Mouse (Mus musculus): Measurements from ENCODE around the gene Dnmt3c. TPM values are rescaled to one million over a fixed set of nuclear protein-coding genes. Genes with fewer than 3 reads are reported as not detected.
"Not testable (repeated sequence)": the region's sequence is repeated elsewhere in the genome, so short reads cannot be mapped to it uniquely, and the experiment has no call there.

Dnmt3c gene
- polyA plus RNA-seq, 1 experiment, result not detected

DNA sequence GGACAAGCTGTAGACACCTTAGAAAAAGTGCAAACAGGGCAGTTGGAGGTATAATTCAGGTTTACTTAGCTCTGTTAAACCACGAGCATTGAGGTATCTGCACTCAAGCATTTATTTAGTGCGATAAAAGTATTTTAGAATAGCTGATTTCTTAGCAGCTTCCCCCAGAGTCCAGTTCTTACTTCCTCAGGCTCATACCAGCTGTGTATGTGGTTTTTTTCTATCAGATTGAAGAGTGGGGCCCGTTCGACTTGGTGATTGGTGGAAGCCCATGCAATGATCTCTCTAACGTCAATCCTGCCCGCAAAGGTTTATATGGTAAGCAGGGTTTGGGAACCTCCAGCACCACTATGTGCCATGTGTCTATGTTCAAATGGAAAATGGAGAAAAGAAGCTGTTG, 19.5 kb upstream of the Dnmt3c start:
- Histone ChIP-seq H3K4me3 (ENCODE audit: insufficient read depth, poor library complexity, severe bottlenecking) (no peak overlapping the region), H3K79me3 (ENCODE audit: low read depth) (no peaks in the 10 kb centered on the region), H3K27me3 (ENCODE audit: control insufficient read depth, insufficient read depth, insufficient read length) (no peaks in the 10 kb centered on the region), H3ac (ENCODE audit: control insufficient read depth, insufficient read length, low read depth) (no peak overlapping the region), H3K79me2 (ENCODE audit: control insufficient read depth, insufficient read depth) (no peaks in the 10 kb centered on the region), H3K36me3 (ENCODE audit: control insufficient read depth, insufficient read depth) (peaks cover 3% of the 10 kb centered on the region)
- no peak for TF ChIP-seq MYOG (IDR thresholded peaks at IDR 0.05; ENCODE audit: control insufficient read depth, extremely low read depth, insufficient read length)
- TF ChIP-seq FOSL1 (IDR thresholded peaks at IDR 0.05; ENCODE audit: insufficient read depth, low read length, poor library complexity, severe bottlenecking), result no peak
- no peak for TF ChIP-seq MYOD1 (IDR thresholded peaks at IDR 0.05; ENCODE audit: control insufficient read depth, insufficient read length, low read depth)
- TF ChIP-seq MAX (IDR thresholded peaks at IDR 0.05), result no peak
- no peak for TF ChIP-seq CEBPB (IDR thresholded peaks at IDR 0.05; ENCODE audit: low read depth)
- no peak for TF ChIP-seq CTCF (IDR thresholded peaks at IDR 0.05; ENCODE audit: control insufficient read depth, insufficient read depth, insufficient read length)
- no peak for TF ChIP-seq USF1 (IDR thresholded peaks at IDR 0.05; ENCODE audit: low read depth)

DNA sequence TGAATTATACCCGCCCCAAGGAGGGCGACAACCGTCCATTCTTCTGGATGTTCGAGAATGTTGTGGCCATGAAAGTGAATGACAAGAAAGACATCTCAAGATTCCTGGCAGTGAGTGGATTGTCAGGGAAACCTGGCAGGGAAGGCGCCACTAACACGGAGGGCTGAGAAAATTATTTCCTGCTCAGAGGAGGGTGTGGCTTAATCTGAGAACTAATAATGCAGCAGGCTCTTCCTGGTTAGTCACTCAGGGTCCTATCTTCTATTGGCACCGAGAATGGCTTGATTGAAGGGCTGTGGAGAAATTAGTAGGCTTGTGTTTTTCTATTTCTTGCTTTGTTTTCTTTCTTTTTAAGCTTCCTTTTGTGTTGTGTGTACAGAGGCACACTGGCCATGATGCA, 18.9 kb upstream of the Dnmt3c start:
- peaks cover 3% of the 10 kb centered on the region for H3K36me3 ChIP-seq (ENCODE audit: control insufficient read depth, insufficient read depth)
- TF ChIP-seq MAX (IDR thresholded peaks at IDR 0.05) (no peak), MYOD1 (IDR thresholded peaks at IDR 0.05; ENCODE audit: control insufficient read depth, insufficient read length, low read depth) (no peak), USF1 (IDR thresholded peaks at IDR 0.05; ENCODE audit: low read depth) (no peak), FOSL1 (IDR thresholded peaks at IDR 0.05; ENCODE audit: insufficient read depth, low read length, poor library complexity, severe bottlenecking) (no peak), CTCF (IDR thresholded peaks at IDR 0.05; ENCODE audit: control insufficient read depth, insufficient read depth, insufficient read length) (no peak), MYOG (IDR thresholded peaks at IDR 0.05; ENCODE audit: control insufficient read depth, extremely low read depth, insufficient read length) (no peak), CEBPB (IDR thresholded peaks at IDR 0.05; ENCODE audit: low read depth) (no peak)
- H3ac ChIP-seq (ENCODE audit: control insufficient read depth, insufficient read length, low read depth), result no peak overlapping the region
- H3K79me2 ChIP-seq (ENCODE audit: control insufficient read depth, insufficient read depth), result no peaks in the 10 kb centered on the region
- H3K27me3 ChIP-seq (ENCODE audit: control insufficient read depth, insufficient read depth, insufficient read length), result no peaks in the 10 kb centered on the region
- H3K4me3 ChIP-seq (ENCODE audit: insufficient read depth, poor library complexity, severe bottlenecking), result no peak overlapping the region
- H3K79me3 ChIP-seq (ENCODE audit: low read depth), result no peaks in the 10 kb centered on the region

- Histone ChIP-seq H3K79me2 (ENCODE audit: control insufficient read depth, insufficient read depth) (no peaks in the 10 kb centered on the region), H3K36me3 (ENCODE audit: control insufficient read depth, insufficient read depth) (peaks cover 3% of the 10 kb centered on the region), H3K4me3 (ENCODE audit: insufficient read depth, poor library complexity, severe bottlenecking) (no peak overlapping the region), H3ac (ENCODE audit: control insufficient read depth, insufficient read length, low read depth) (no peak overlapping the region), H3K79me3 (ENCODE audit: low read depth) (no peaks in the 10 kb centered on the region), H3K27me3 (ENCODE audit: control insufficient read depth, insufficient read depth, insufficient read length) (no peaks in the 10 kb centered on the region)
- no peak for TF ChIP-seq CTCF (IDR thresholded peaks at IDR 0.05; ENCODE audit: control insufficient read depth, insufficient read depth, insufficient read length)
- no peak for TF ChIP-seq CEBPB (IDR thresholded peaks at IDR 0.05; ENCODE audit: low read depth)
Observed at GRCm38 (mm10) chr2:153679959-153680358, 16.5 kb upstream of the Dnmt3c start.

GRCm38 (mm10) chr2:153693413-153693812, 3.0 kb upstream of the Dnmt3c start:
- H3K79me2 ChIP-seq (ENCODE audit: control insufficient read depth, insufficient read depth); H3K4me3 ChIP-seq (ENCODE audit: insufficient read depth, poor library complexity, severe bottlenecking); H3K79me3 ChIP-seq (ENCODE audit: low read depth); H3K36me3 ChIP-seq (ENCODE audit: control insufficient read depth, insufficient read depth); H3ac ChIP-seq (ENCODE audit: control insufficient read depth, insufficient read length, low read depth); H3K27me3 ChIP-seq (ENCODE audit: control insufficient read depth, insufficient read depth, insufficient read length): not testable (repeated sequence)

DNA sequence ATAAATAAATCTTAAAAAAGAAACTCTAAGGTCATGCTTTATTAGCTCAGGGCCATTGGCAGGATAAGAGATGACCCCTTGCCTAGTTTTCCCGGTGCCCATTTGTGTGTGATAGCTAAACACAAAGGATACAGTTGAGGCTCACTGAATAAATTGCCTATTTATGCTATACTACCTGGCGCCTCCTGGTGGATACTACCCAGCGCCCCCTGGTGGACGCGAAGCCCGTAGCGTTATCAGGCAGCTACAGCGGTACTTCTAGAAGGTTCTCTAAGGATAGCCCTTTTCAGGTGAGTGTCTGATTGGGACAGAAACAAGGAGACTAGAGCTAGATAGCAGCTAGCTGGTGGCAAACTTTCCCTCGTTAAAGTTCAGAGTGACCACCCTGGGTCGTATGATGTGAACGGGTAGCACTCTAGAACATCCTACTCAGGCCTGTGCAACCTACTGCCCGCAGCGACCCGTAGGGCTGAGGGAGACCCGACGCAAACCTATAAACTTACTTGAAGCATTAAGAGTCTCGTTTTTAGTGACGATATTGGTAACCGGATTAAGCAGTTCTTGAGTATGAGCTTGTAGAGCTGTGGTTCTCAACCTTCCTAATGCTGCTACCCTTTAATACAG, 1.9 kb upstream of the Dnmt3c start:
- no peaks in the 10 kb centered on the region for H3K27me3 ChIP-seq (ENCODE audit: control insufficient read depth, insufficient read depth, insufficient read length)
- no peaks in the 10 kb centered on the region for H3K36me3 ChIP-seq (ENCODE audit: control insufficient read depth, insufficient read depth)
- H3K79me2 ChIP-seq (ENCODE audit: control insufficient read depth, insufficient read depth), result no peaks in the 10 kb centered on the region
- no peak overlapping the region for H3ac ChIP-seq (ENCODE audit: control insufficient read depth, insufficient read length, low read depth)
- no peak overlapping the region for H3K4me3 ChIP-seq (ENCODE audit: insufficient read depth, poor library complexity, severe bottlenecking)
- no peaks in the 10 kb centered on the region for H3K79me3 ChIP-seq (ENCODE audit: low read depth)
- TF ChIP-seq CEBPB (IDR thresholded peaks at IDR 0.05; ENCODE audit: low read depth) (no peak), CTCF (IDR thresholded peaks at IDR 0.05; ENCODE audit: control insufficient read depth, insufficient read depth, insufficient read length) (peak; percentile 7)

- Histone ChIP-seq H3K79me2 (ENCODE audit: control insufficient read depth, insufficient read depth) (no peaks in the 10 kb centered on the region), H3ac (ENCODE audit: control insufficient read depth, insufficient read length, low read depth) (no peak overlapping the region), H3K36me3 (ENCODE audit: control insufficient read depth, insufficient read depth) (no peaks in the 10 kb centered on the region), H3K4me3 (ENCODE audit: insufficient read depth, poor library complexity, severe bottlenecking) (no peak overlapping the region), H3K27me3 (ENCODE audit: control insufficient read depth, insufficient read depth, insufficient read length) (peaks cover 7% of the 10 kb centered on the region), H3K79me3 (ENCODE audit: low read depth) (no peaks in the 10 kb centered on the region)
- no peak for TF ChIP-seq USF1 (IDR thresholded peaks at IDR 0.05; ENCODE audit: low read depth)
Observed at GRCm38 (mm10) chr2:153703389-153703788, 6.9 kb downstream of the Dnmt3c start.

All from C2C12 (cell line).